Mouse (Mus musculus) heart, postnatal 0 days (tissue): ENCODE measurements around the gene Mast4.

Experiments
- CTCF ChIP-seq: IDR thresholded peaks from 2 replicates; pipeline ENCODE4 v1.5.1; 2016; ENCODE audit warnings: antibody characterized with exemption, control low read depth, low read depth
- EP300 ChIP-seq: IDR thresholded peaks from 2 replicates; pipeline ENCODE4 v1.6.1; 2016; ENCODE audit warnings: antibody characterized with exemption, low read depth

DNA sequence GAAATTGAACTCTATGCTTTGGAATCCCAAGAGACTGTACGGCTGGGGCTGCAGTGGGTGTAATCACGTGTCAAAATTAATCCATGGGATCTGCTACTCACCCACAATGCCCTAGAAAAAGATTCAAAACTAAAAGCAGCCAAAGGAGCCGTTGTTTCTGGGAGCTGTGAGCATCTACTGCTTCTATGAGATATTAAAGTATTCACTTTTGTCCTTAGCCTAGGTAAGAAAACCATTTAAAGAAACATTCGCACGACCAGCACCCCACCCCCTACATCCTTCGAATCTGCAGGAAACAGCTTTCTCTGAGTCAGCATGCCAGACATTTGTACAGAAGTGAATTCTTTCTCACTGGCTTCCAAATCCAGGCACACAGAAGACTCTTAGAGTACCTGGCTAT is 122.3 kb downstream of the Mast4 start:
- no peak for TF ChIP-seq CTCF
- TF ChIP-seq EP300, result no peak
